Comparison of ENCODE assay signal across 8 mouse cellular contexts in the genomic region with DNA sequence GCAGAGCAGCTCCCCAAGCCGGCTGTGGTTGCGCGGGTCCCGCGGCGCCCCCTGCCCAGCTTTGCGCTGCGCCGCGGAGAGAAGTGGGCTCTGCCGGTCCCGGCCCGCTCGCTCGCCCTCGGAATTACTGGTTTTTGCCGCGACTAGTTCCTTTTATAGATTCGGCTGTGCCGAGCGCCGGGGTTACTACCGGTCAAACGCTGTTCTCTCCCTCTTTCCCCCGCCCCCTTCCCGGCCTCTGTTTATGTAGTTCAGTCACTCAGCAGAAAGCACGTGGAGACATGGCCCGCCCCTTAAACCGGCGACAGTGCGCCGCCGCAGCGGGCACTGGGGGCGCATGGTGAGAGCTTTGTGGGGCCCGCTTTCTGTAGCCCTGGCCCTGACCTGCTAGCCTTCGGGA. TPM values are rescaled to one million over a fixed set of nuclear protein-coding genes. Genes with fewer than 3 reads are reported as not detected.
DNase-seq lines count a peak whose midpoint lies in the region; ATAC-seq and TF ChIP-seq lines count a peak whose summit lies in the region.

Gene Abca1, minus strand, starts transcription at position 129 of the 400 bp plus-strand sequence.

- POLR2A ChIA-PET in Patski (lab: Charles Lee): interaction anchor here (1.1 kb wide), 1 partner anchor 61 kb away, joined by 3 read pairs; no protein-coding TSS in a partner anchor

- in situ Hi-C loops in Patski (cut with MboI; ENCODE audit: low pct_unique_long_range_greater_than_20kb): loop anchor here (5.0 kb wide), 2 partner anchors 38 to 193 kb away; no protein-coding TSS in a partner anchor

- ATAC-seq in Patski: peak; percentile 65
- ATAC-seq in hindbrain, embryonic 14.5 days (ENCODE audit: low FRiP score): peak; percentile 97

- no peaks in the 10 kb centered on the region for H3K27me3 ChIP-seq in Patski
- no peaks in the 10 kb centered on the region for H3K27me3 ChIP-seq in hindbrain, embryonic 14.5 days (ENCODE audit: control insufficient read depth, insufficient read depth, low read length)

- H3K4me3 ChIP-seq in hindbrain, embryonic 14.5 days (replicated peaks; ENCODE audit: low read length): peak within 1 kb of the TSS; percentile 58

- no peaks in the 10 kb centered on the region for H3K9me3 ChIP-seq in hindbrain, embryonic 14.5 days (ENCODE audit: control insufficient read depth, low read length)

- no peak for DNase-seq in Patski (ENCODE audit: low read depth, low spot score)
- DNase-seq in cerebellum, postnatal 10 days: peak; percentile 92 to 93
- peak; percentile 82 to 88 for DNase-seq in frontal cortex, postnatal 36 days (ENCODE audit: low spot score in 2 of 2)
- DNase-seq in hindbrain, embryonic 14.5 days (ENCODE audit: low spot score): peak; percentile 86
- peak; percentile 67 to 72 for DNase-seq in layer of hippocampus, postnatal 25 days (ENCODE audit: extremely low spot score in 1 of 2, low spot score in 1 of 2)
- peak; percentile 96 for DNase-seq in lung, postnatal 14 days
- DNase-seq in ovary, postnatal 36 days (ENCODE audit: low spot score): peak; percentile 89
- DNase-seq in thymus, postnatal 14 days: peak; percentile 92

- H3K36me3 ChIP-seq in hindbrain, embryonic 14.5 days (replicated peaks; ENCODE audit: control insufficient read depth, insufficient read depth): no peaks in the 10 kb centered on the region

- WGBS in hindbrain, embryonic 14.5 days: under 1% methylated on average over 37 of the region's 37 CpGs

- H3K9ac ChIP-seq in hindbrain, embryonic 14.5 days: peak within 1 kb of the TSS; percentile 55

- H3K4me2 ChIP-seq in hindbrain, embryonic 14.5 days (replicated peaks): peak within 1 kb of the TSS; percentile 63

- no peaks in the 10 kb centered on the region for H3K4me1 ChIP-seq in hindbrain, embryonic 14.5 days (replicated peaks; ENCODE audit: control insufficient read depth, insufficient read depth, low read length)

- H3K27ac ChIP-seq in hindbrain, embryonic 14.5 days: peak within 1 kb of the TSS; percentile 56

- TF ChIP-seq CTCF in Patski (IDR thresholded peaks at IDR 0.05): peak; percentile 40

- CTCF ChIA-PET in Patski (lab: Charles Lee): interaction anchor here (1.6 kb wide), 1 partner anchor 212 kb away, joined by 6 read pairs; no protein-coding TSS in a partner anchor

RNA-seq across cellular contexts. Expression of gene Abca1, which starts in this region (rescaled TPM):
- 78.1 TPM for polyA plus RNA-seq in Patski (2021)
- polyA plus RNA-seq in hindbrain, embryonic 14.5 days (2014; fragmentation: Nextera tagmentation; extraction: Ambion mirVana): 17.3 and 18.8 TPM in 2 replicates
- 10 to 100 TPM; 20.3 to 25.1 TPM for total RNA-seq in layer of hippocampus, postnatal 25 days (2021)
